Mouse (Mus musculus) CH12.LX (cell line): Measurements from ENCODE around the gene Gramd1b. TPM values are rescaled to one million over a fixed set of nuclear protein-coding genes. Genes with fewer than 3 reads are reported as not detected.

ENCODE experiments used
- DNase-seq: peaks from one replicate; pipeline ENCODE4 v3.0.0-alpha.2; 2013; ENCODE audit errors: extremely low read depth
- H3K27ac ChIP-seq: 2 replicates; pipeline ENCODE4 v1.5.1; 2012; ENCODE audit warnings: low read depth, mild to moderate bottlenecking, control low read depth, moderate library complexity; ENCODE audit not compliant: insufficient read depth
- H3K27me3 ChIP-seq: replicated peaks from 2 replicates; pipeline ENCODE3; 2012; ENCODE audit warnings: inconsistent platforms
- H3K36me3 ChIP-seq, 2 experiments: replicated peaks in 1 of 2; 2 replicates each; pipeline versions ENCODE3 to v1.6.1; 2012; ENCODE audit warnings: inconsistent platforms in 1 of 2, low read length in 1 of 2, mild to moderate bottlenecking in 1 of 2, mixed read lengths in 1 of 2, moderate library complexity in 1 of 2; ENCODE audit not compliant: control insufficient read depth in 1 of 2, insufficient read depth in 1 of 2
- H3K4me1 ChIP-seq, 2 experiments: 2 replicates each; pipeline ENCODE4 v1.6.1; 2012; ENCODE audit warnings: inconsistent platforms in 1 of 2, moderate library complexity in 1 of 2; ENCODE audit not compliant: insufficient read depth in 2 of 2, control insufficient read depth in 1 of 2
- H3K4me2 ChIP-seq: 2 replicates; pipeline ENCODE4 v1.6.1; 2012; ENCODE audit warnings: low read depth, mild to moderate bottlenecking, control low read depth; ENCODE audit not compliant: poor library complexity, insufficient read depth, severe bottlenecking
- H3K4me3 ChIP-seq, 3 experiments: fragments of 150-350 bp in 1 of 3; sonication (generic) in 1 of 3; replicated peaks in 1 of 3; 2 replicates each; pipeline versions ENCODE3 to v1.5.1; 2011 to 2012; ENCODE audit warnings: low read depth in 2 of 3, low read length in 2 of 3, mild to moderate bottlenecking in 2 of 3, moderate library complexity in 2 of 3, control low read depth in 1 of 3, improper control_type of control experiment in 1 of 3, inconsistent platforms in 1 of 3, mixed read lengths in 1 of 3; ENCODE audit not compliant: poor library complexity in 1 of 3
- H3K79me2 ChIP-seq: replicated peaks from 2 replicates; pipeline ENCODE4 v1.6.1; 2012; ENCODE audit warnings: mild to moderate bottlenecking, moderate library complexity; ENCODE audit not compliant: control insufficient read depth, poor library complexity, insufficient read depth, severe bottlenecking; ENCODE audit errors: extremely low read depth
- H3K9ac ChIP-seq: 2 replicates; pipeline ENCODE4 v1.6.1; 2012; ENCODE audit warnings: low read depth, mild to moderate bottlenecking, control low read depth, moderate library complexity; ENCODE audit not compliant: insufficient read depth
- H3K9me3 ChIP-seq: replicated peaks from 2 replicates; pipeline ENCODE3; 2012; ENCODE audit warnings: low read length, inconsistent platforms, mixed read lengths
- CHD1 ChIP-seq: IDR thresholded peaks from 2 replicates; pipeline ENCODE4 v1.6.1; 2012; ENCODE audit warnings: low read depth, low read length, improper control_type of control experiment, inconsistent platforms
- CHD2 ChIP-seq: IDR thresholded peaks from 2 replicates; pipeline ENCODE4 v1.6.1; 2011; ENCODE audit warnings: low read length, improper control_type of control experiment
- CTCF ChIP-seq, 2 experiments: IDR thresholded peaks in 1 of 2; conservative IDR thresholded peaks in 1 of 2; 2 replicates each; pipeline ENCODE4 v1.5.1; 2011 to 2012; ENCODE audit warnings: low read depth in 2 of 2, low read length in 2 of 2, improper control_type of control experiment in 1 of 2, inconsistent platforms in 1 of 2, mild to moderate bottlenecking in 1 of 2, moderate library complexity in 1 of 2
- E2F4 ChIP-seq: IDR thresholded peaks from 2 replicates; pipeline ENCODE4 v1.6.1; 2011; ENCODE audit warnings: low read depth, low read length, improper control_type of control experiment; ENCODE audit not compliant: insufficient replicate concordance
- ELF1 ChIP-seq: IDR thresholded peaks from 2 replicates; pipeline ENCODE4 v1.6.1; 2014; ENCODE audit warnings: low read depth, mild to moderate bottlenecking, inconsistent platforms, low read length, improper control_type of control experiment
- ETS1 ChIP-seq: conservative IDR thresholded peaks from 2 replicates; pipeline ENCODE4 v1.6.1; 2012; ENCODE audit warnings: low read depth, mild to moderate bottlenecking, inconsistent platforms, low read length, improper control_type of control experiment, moderate library complexity
- GABPA ChIP-seq: IDR thresholded peaks from 2 replicates; pipeline ENCODE4 v1.6.1; 2012; ENCODE audit warnings: low read depth, low read length, improper control_type of control experiment, inconsistent platforms; ENCODE audit not compliant: insufficient replicate concordance
- HCFC1 ChIP-seq: IDR thresholded peaks from 2 replicates; pipeline ENCODE4 v1.6.1; 2012; ENCODE audit warnings: low read depth, mild to moderate bottlenecking, inconsistent platforms, low read length, improper control_type of control experiment
- IRF4 ChIP-seq: IDR thresholded peaks from 2 replicates; pipeline ENCODE4 v1.6.1; 2014; ENCODE audit warnings: low read depth, mild to moderate bottlenecking, inconsistent platforms, low read length, improper control_type of control experiment
- JUN ChIP-seq: IDR thresholded peaks from 2 replicates; pipeline ENCODE4 v1.6.1; 2011; ENCODE audit warnings: low read depth, mild to moderate bottlenecking, low read length, improper control_type of control experiment, moderate library complexity; ENCODE audit not compliant: insufficient read depth
- MAFK ChIP-seq: IDR thresholded peaks from 2 replicates; pipeline ENCODE4 v1.6.1; 2011; ENCODE audit warnings: low read length, improper control_type of control experiment; ENCODE audit not compliant: insufficient replicate concordance
- MAZ ChIP-seq: IDR thresholded peaks from 2 replicates; pipeline ENCODE4 v1.6.1; 2012; ENCODE audit warnings: low read depth, mild to moderate bottlenecking, inconsistent platforms, low read length, improper control_type of control experiment, moderate library complexity
- MEF2A ChIP-seq: IDR thresholded peaks from 2 replicates; pipeline ENCODE4 v1.6.1; 2014; ENCODE audit warnings: low read depth, mild to moderate bottlenecking, inconsistent platforms, low read length, improper control_type of control experiment, borderline replicate concordance
- NELFE ChIP-seq: IDR thresholded peaks from 2 replicates; pipeline ENCODE4 v1.6.1; 2011; ENCODE audit warnings: low read depth, low read length, improper control_type of control experiment
- NRF1 ChIP-seq: IDR thresholded peaks from 2 replicates; pipeline ENCODE4 v1.6.1; 2014; ENCODE audit warnings: low read depth, mild to moderate bottlenecking, inconsistent platforms, low read length, improper control_type of control experiment, moderate library complexity
- POLR2A ChIP-seq: IDR thresholded peaks from 2 replicates; pipeline ENCODE4 v1.6.1; 2011; ENCODE audit warnings: low read depth, mild to moderate bottlenecking, improper control_type of control experiment, low read length
- POLR2AphosphoS2 ChIP-seq: IDR thresholded peaks from 2 replicates; pipeline ENCODE4 v1.6.1; 2011; ENCODE audit warnings: low read depth, low read length, improper control_type of control experiment
- RAD21 ChIP-seq: IDR thresholded peaks from 2 replicates; pipeline ENCODE4 v1.6.1; 2011; ENCODE audit warnings: low read depth, mild to moderate bottlenecking, low read length, improper control_type of control experiment, moderate library complexity
- RCOR1 ChIP-seq: conservative IDR thresholded peaks from 2 replicates; pipeline ENCODE4 v1.6.1; 2012; ENCODE audit warnings: low read depth, mild to moderate bottlenecking, inconsistent platforms, low read length, improper control_type of control experiment
- TBP ChIP-seq: conservative IDR thresholded peaks from 2 replicates; pipeline ENCODE4 v1.6.1; 2011; ENCODE audit warnings: low read depth, low read length, improper control_type of control experiment
- TCF12 ChIP-seq: IDR thresholded peaks from 2 replicates; pipeline ENCODE4 v1.6.1; 2014; ENCODE audit warnings: low read depth, mild to moderate bottlenecking, inconsistent platforms, low read length, improper control_type of control experiment
- UBTF ChIP-seq: IDR thresholded peaks from 2 replicates; pipeline ENCODE4 v1.6.1; 2012; ENCODE audit warnings: low read depth, mild to moderate bottlenecking, inconsistent platforms, low read length, improper control_type of control experiment, moderate library complexity
- USF1 ChIP-seq: IDR thresholded peaks from 2 replicates; pipeline ENCODE4 v1.6.1; 2014; ENCODE audit warnings: low read depth, mild to moderate bottlenecking, inconsistent platforms, low read length, improper control_type of control experiment
- USF2 ChIP-seq: conservative IDR thresholded peaks from 2 replicates; pipeline ENCODE4 v1.6.1; 2011; ENCODE audit warnings: low read depth, low read length, improper control_type of control experiment
- ZC3H11A ChIP-seq: IDR thresholded peaks from 2 replicates; pipeline ENCODE4 v1.6.1; 2012; ENCODE audit warnings: low read depth, mild to moderate bottlenecking, inconsistent platforms, low read length, improper control_type of control experiment
- ZMIZ1 ChIP-seq: IDR thresholded peaks from 2 replicates; pipeline ENCODE4 v1.6.1; 2012; ENCODE audit warnings: low read depth, mild to moderate bottlenecking, inconsistent platforms, low read length, improper control_type of control experiment
- dilution Hi-C: fragments of 300-500 bp; cut with MboI; formaldehyde crosslinking; loops from 2 replicates; pipeline ENCODE4 v1.14.3; 2020; ENCODE audit warnings: low sequenced_read_pairs; ENCODE audit not compliant: extremely low pct_unique_long_range_greater_than_20kb, extremely low pct_ligation_motif_present
- in situ Hi-C: fragments of 300-500 bp; cut with MboI; formaldehyde crosslinking; loops from 3 replicates; pipeline ENCODE4 v1.14.3; 2019; ENCODE audit warnings: low sequenced_read_pairs, low pct_ligation_motif_present, low pct_unique_long_range_greater_than_20kb, mixed read lengths
- polyA plus RNA-seq: library from polyadenylated mRNA; unstranded; fragments of >175 nt; gene quantifications from 2 replicates; pipeline ENCODE4 v1.2.1, GENCODE M21; 2012; ENCODE audit warnings: low read depth; ENCODE audit not compliant: insufficient read length
- total RNA-seq, 2 experiments: library from RNA; depleted of rRNA; stranded (reverse); fragments of 300-350 nt in 1 of 2; fragments of >200 nt in 1 of 2; gene quantifications; 2 replicates each; pipeline ENCODE4 v1.2.3; 2012 to 2014

The Gramd1b gene
- total and polyA plus RNA-seq, 3 experiments: 13.3 to 40.8 (median 16.7) TPM

GRCm38 (mm10) chr9:40469403-40470137, 61.6 kb downstream of the Gramd1b start:
- Histone ChIP-seq H3K4me2 (no peak overlapping the region), H3K79me2 (no peaks in the 10 kb centered on the region), H3K4me1 (no peaks in the 10 kb centered on the region), H3K9me3 (no peaks in the 10 kb centered on the region), H3K27me3 (peaks cover 8% of the 10 kb centered on the region), H3K36me3 (no peaks in the 10 kb centered on the region), H3K4me3 (no peak overlapping the region), H3K27ac (no peak overlapping the region), H3K9ac (no peak overlapping the region)
- dilution Hi-C loops: no loop called here
- no peak for DNase-seq
- in situ Hi-C loops: no loop called here
- TF ChIP-seq MEF2A (no peak), HCFC1 (no peak), POLR2A (no peak), USF2 (no peak), RCOR1 (no peak), POLR2AphosphoS2 (no peak), JUN (no peak), ZMIZ1 (no peak), CHD2 (no peak), ELF1 (no peak), NRF1 (no peak), MAFK (no peak), IRF4 (no peak)

- dilution Hi-C loops: no loop called here
- Histone ChIP-seq H3K4me2 (no peak overlapping the region), H3K9me3 (no peaks in the 10 kb centered on the region), H3K79me2 (no peaks in the 10 kb centered on the region), H3K9ac (no peak overlapping the region), H3K4me3 (no peak overlapping the region), H3K4me1 (no peaks in the 10 kb centered on the region), H3K36me3 (no peaks in the 10 kb centered on the region), H3K27me3 (peaks cover 2% of the 10 kb centered on the region)
- DNase-seq: no peak
- in situ Hi-C loops: no loop called here
- TF ChIP-seq TBP: no peak
- no peak for TF ChIP-seq HCFC1
- TF ChIP-seq NELFE: no peak
- TF ChIP-seq UBTF: no peak
- TF ChIP-seq CHD1: no peak
- TF ChIP-seq GABPA: no peak
- TF ChIP-seq MEF2A: no peak
- TF ChIP-seq ELF1: no peak
- no peak for TF ChIP-seq MAZ
- TF ChIP-seq RAD21: no peak
- no peak for TF ChIP-seq POLR2A
- TF ChIP-seq CTCF (conservative IDR thresholded peaks at IDR 0.05 in 1 of 2, IDR thresholded peaks at IDR 0.05 in 1 of 2; ENCODE audit: low read depth in 2 of 2, low read length in 2 of 2): no peak
- TF ChIP-seq TCF12: no peak
- no peak for TF ChIP-seq MAFK
- no peak for TF ChIP-seq RCOR1
- no peak for TF ChIP-seq USF1
- TF ChIP-seq ETS1: no peak
- no peak for TF ChIP-seq JUN
- TF ChIP-seq ZC3H11A: no peak
- no peak for TF ChIP-seq E2F4
- TF ChIP-seq, all 38 proteins: peak for 0
- H3K27ac ChIP-seq: no peak overlapping the region
Observed at GRCm38 (mm10) chr9:40466782-40467181, 64.4 kb downstream of the Gramd1b start.
